Mouse (Mus musculus) midbrain, postnatal 0 days (tissue): ENCODE results near the gene G430095P16Rik. TPM values are rescaled to one million over a fixed set of nuclear protein-coding genes. Genes with fewer than 3 reads are reported as not detected.

Experiments used
- ATAC-seq: fragments of 200-750 bp; cut with Nextera tagmentation; 2 replicates; pipeline ENCODE4 v1.8.0; 2017; ENCODE audit warnings: moderate number of reproducible peaks, mild to moderate bottlenecking, moderate TSS enrichment, moderate library complexity; ENCODE audit not compliant: low FRiP score
- DNase-seq: peaks from one replicate; pipeline ENCODE4 v3.0.0-alpha.2; 2015; ENCODE audit warnings: low spot score
- H3K27ac ChIP-seq: fragments of 300-500 bp; sonication (generic); 2 replicates; pipeline ENCODE4 v1.5.1; 2014; ENCODE audit warnings: low read depth, mild to moderate bottlenecking, low read length, mixed read lengths
- H3K27me3 ChIP-seq: fragments of 300-500 bp; sonication (generic); 2 replicates; pipeline ENCODE4 v1.6.1; 2014; ENCODE audit warnings: low read length, control low read depth, mixed read lengths; ENCODE audit not compliant: insufficient read depth
- H3K36me3 ChIP-seq: fragments of 300-500 bp; sonication (generic); 2 replicates; pipeline ENCODE4 v1.6.1; 2014; ENCODE audit warnings: low read length, control low read depth, mixed read lengths; ENCODE audit not compliant: insufficient read depth
- H3K4me1 ChIP-seq: fragments of 300-500 bp; sonication (generic); 2 replicates; pipeline ENCODE4 v1.6.1; 2014; ENCODE audit warnings: mild to moderate bottlenecking, control low read depth, antibody characterized with exemption, low read length, mixed read lengths; ENCODE audit not compliant: insufficient read depth
- H3K4me2 ChIP-seq: fragments of 300-500 bp; sonication (generic); 2 replicates; pipeline ENCODE4 v1.6.1; 2014; ENCODE audit warnings: low read depth, mild to moderate bottlenecking, low read length, mixed read lengths; ENCODE audit not compliant: poor library complexity, severe bottlenecking
- H3K4me3 ChIP-seq: fragments of 300-500 bp; sonication (generic); 2 replicates; pipeline ENCODE4 v1.5.1; 2014; ENCODE audit warnings: low read depth, mild to moderate bottlenecking, low read length, moderate library complexity
- H3K9ac ChIP-seq: fragments of 300-500 bp; sonication (generic); replicated peaks from 2 replicates; pipeline ENCODE4 v1.6.1; 2014; ENCODE audit warnings: mild to moderate bottlenecking, low read length, moderate library complexity, mixed read lengths; ENCODE audit not compliant: poor library complexity, severe bottlenecking
- H3K9me3 ChIP-seq: fragments of 300-500 bp; sonication (generic); 2 replicates; pipeline ENCODE4 v1.6.1; 2016; ENCODE audit warnings: low read length, control low read depth
- CTCF ChIP-seq: IDR thresholded peaks from 2 replicates; pipeline ENCODE4 v1.5.1; 2016; ENCODE audit warnings: antibody characterized with exemption, mild to moderate bottlenecking
- WGBS: fragments of 180-500 bp; shearing (Covaris S2); extraction: QIAGEN DNeasy Blood & Tissue Kit; methylation state at CpG from one replicate; pipeline ENCODE4 v1.1.7; 2014; 5-methylcytosine and 5-hydroxymethylcytosine counted together
- polyA plus RNA-seq: library from polyadenylated mRNA; unstranded; fragments of >200 nt; fragmentation: Nextera tagmentation; extraction: Ambion mirVana; gene quantifications from 2 replicates; pipeline ENCODE4 v1.2.1, GENCODE M21; 2015
- total RNA-seq: library from RNA; depleted of rRNA; stranded (reverse); fragments of >200 nt; gene quantifications from 2 replicates; pipeline ENCODE4 v1.2.3, GENCODE M21; 2014

G430095P16Rik gene
- total and polyA plus RNA-seq, 2 experiments from 2014 or later = 0.39 TPM; not detected in 1

DNA sequence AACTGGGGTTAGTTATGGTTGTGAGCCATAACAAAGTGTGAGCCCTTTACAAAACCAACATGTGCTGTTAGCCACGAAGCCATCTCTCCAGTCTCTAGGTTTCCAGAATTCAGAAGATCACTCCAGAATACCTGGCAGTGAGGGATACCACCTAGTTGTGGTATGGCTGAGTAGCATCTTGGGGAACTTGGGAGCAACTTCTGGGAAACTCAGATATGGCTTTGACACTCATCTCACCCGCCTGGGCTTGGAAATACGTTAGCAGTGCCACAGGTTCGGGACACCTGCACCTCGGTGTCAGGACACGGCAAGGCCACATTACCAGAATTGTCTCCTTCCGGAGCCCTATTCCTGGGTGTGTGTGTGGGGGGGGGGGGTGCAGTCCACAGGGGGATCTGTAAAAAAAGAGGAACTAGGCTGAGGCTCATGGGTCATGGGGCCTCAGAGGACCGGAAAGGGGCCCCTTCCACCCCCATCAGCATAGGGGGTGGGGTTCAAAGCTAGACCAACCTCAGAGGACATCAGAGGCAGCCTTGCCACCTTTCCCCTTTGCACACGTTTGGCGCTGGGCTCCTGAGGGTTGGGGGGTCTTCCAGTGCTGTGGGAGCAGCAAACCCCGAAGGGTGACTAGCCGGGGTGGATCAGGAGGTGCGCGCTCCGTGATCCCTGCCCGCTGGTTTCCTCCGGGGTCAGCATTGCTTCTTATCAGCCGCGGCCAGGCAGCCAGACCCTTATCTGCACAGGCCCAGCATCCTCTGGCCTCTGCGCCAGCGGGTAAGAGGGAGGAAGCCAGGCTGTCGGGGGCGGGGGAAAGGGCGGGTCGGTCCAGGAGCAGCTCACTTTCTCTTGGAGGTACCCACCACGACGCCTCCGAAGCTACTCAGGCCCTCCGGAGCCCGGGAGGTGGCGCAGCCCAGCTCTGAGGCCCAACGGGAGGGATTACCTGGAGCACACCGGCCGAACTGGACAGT lies 21.6 kb upstream of the G430095P16Rik start, which contains the start of gene Lyl1:
TSS of gene Lyl1 (plus strand) at position 517 of the 971 bp plus-strand sequence.
- peak within 1 kb of the TSS; percentile 38; the same call in 1 of the 2 replicates for H3K27ac ChIP-seq
- 0 out of 2 replicates have a peak, but pooled peaks have one; percentile 18 for TF ChIP-seq CTCF
- 0 out of 2 replicates have a peak within 1 kb of the TSS, but pooled peaks have one; percentile 13 for H3K9ac ChIP-seq
- ATAC-seq (no peak), DNase-seq (no peak)
- H3K4me3 ChIP-seq = peak within 1 kb of the TSS; percentile 13; the same call in 1 of the 2 replicates
- peaks cover 36% of the 10 kb centered on the region for H3K27me3 ChIP-seq
- H3K4me1 ChIP-seq = no peaks in the 10 kb centered on the region
- 17% methylated on average over 34 of the region's 34 CpGs for WGBS
- peaks cover 28% of the 10 kb centered on the region for H3K36me3 ChIP-seq
- no peaks in the 10 kb centered on the region for H3K9me3 ChIP-seq
- H3K4me2 ChIP-seq = no peak within 1 kb of the TSS

DNA sequence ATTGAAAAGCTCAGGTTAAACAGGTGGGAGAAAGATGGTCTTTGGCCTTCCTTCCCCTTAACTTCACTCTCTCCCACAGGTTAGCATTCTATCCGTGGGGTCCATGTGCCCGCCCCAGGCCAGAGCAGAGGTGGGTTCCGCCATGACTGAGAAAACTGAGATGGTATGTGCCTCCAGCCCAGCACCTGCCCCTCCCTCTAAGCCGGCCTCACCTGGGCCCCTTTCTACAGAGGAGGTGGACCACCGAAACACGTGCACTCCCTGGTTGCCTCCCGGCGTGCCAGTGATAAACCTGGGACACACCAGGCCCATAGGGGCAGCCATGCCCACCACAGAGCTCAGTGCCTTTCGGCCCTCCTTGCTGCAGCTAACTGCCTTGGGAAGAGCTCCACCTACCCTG lies 20.2 kb upstream of the G430095P16Rik start:
- no peaks in the 10 kb centered on the region for H3K4me1 ChIP-seq
- H3K9me3 ChIP-seq = no peaks in the 10 kb centered on the region
- H3K27me3 ChIP-seq = peaks cover 42% of the 10 kb centered on the region
- TF ChIP-seq CTCF = no peak
- peaks cover 17% of the 10 kb centered on the region for H3K36me3 ChIP-seq
- DNase-seq (no peak), ATAC-seq (no peak)
- WGBS = 73% methylated on average over 9 of the region's 9 CpGs
- no peak overlapping the region; the same call in 1 of the 2 replicates for H3K4me3 ChIP-seq
- H3K4me2 ChIP-seq = no peak overlapping the region
- no peak overlapping the region for H3K27ac ChIP-seq
- no peak overlapping the region for H3K9ac ChIP-seq

DNA sequence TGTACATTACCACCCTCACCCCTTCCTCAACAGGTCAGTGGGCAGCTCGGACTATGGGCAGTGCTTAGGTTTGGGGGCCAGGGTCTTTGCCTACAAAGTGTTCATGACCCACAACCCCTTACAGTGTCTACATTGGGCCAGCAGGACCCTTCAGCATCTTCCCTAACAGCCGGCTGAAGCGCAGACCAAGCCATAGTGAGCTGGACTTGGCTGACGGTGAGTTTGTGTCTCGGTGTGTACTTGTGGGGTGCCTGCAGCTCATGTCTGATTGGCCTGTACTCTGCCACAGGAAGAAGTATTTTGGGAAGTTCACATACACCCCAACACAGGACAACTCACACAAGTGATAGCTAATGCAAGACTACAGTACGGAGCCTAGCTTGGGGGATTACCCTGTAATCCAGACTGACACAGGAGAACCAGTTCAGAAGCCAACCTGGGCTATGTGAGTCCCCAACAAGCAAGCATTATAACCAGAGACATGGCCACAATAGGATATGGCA lies 19.8 kb upstream of the G430095P16Rik start:
- 88% methylated on average over 6 of the region's 6 CpGs for WGBS
- ATAC-seq (no peak), DNase-seq (no peak)
- Histone ChIP-seq H3K4me3 (no peak overlapping the region), H3K27ac (no peak overlapping the region), H3K27me3 (peaks cover 46% of the 10 kb centered on the region), H3K4me2 (no peak overlapping the region), H3K36me3 (peaks cover 16% of the 10 kb centered on the region), H3K9me3 (no peaks in the 10 kb centered on the region), H3K4me1 (no peaks in the 10 kb centered on the region), H3K9ac (no peak overlapping the region)
- TF ChIP-seq CTCF = no peak

DNA sequence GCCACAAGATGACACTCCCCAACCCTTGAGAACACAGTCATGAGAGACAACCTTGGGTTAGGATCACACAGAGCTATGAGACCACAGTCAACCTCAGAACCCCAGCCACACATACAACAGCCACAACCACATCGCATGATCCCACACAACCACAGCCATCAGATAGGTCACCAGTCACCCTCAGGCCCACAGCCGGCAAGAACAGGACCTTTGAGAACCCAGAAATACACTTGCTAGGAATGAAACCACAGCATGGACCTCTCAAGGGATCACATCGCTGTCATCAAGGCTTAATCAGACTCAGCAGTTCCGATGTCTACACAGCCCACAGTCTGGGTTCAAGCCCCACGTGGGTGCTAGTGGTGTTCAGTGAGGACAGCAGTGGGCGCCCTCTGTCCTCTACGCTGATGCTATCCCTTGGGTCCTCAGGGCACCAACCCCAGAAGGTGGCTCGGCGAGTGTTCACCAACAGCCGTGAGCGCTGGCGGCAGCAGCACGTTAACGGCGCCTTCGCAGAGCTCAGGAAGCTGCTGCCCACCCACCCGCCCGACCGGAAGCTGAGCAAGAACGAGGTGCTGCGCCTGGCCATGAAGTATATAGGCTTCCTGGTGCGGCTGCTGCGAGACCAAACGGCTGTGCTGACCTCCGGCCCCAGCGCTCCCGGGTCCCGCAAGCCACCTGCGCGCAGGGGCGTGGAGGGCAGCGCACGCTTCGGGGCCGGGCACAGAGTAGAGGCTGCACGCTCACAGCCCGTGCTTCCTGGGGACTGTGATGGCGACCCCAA lies 19.1 kb upstream of the G430095P16Rik start:
- DNase-seq (no peak), ATAC-seq (no peak)
- WGBS = 12% methylated on average over 38 of the region's 38 CpGs
- Histone ChIP-seq H3K9ac (no peak overlapping the region), H3K4me1 (no peaks in the 10 kb centered on the region), H3K27me3 (peaks cover 51% of the 10 kb centered on the region), H3K9me3 (no peaks in the 10 kb centered on the region), H3K27ac (0 out of 2 replicates have a peak overlapping the region, but pooled peaks have one; percentile 38), H3K4me2 (peak overlapping the region; percentile 22; the same call in 1 of the 2 replicates), H3K4me3 (no peak overlapping the region; the same call in 1 of the 2 replicates), H3K36me3 (peaks cover 13% of the 10 kb centered on the region; the same call in 1 of the 2 replicates)
- no peak for TF ChIP-seq CTCF

DNA sequence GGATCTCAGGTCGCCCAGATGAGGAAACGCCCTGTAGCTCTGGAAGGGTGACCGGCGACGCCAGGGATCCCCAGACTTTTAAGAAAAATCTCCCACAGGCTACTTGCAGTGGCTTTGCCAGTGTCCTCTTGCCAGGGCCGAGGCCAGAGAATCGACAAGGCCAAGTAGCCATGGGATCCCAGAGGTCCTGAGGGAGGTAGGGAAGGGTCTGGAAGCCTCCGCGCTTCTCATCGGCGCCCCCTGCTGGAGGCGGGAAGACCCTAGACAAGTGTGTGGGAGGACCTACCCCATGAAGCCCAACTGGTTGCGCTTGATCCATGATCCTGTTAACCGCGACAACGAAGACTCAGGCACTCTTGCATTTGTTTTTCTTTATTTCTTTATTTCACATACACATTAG lies 18.5 kb upstream of the G430095P16Rik start:
- Histone ChIP-seq H3K9ac (no peak overlapping the region), H3K27me3 (peaks cover 53% of the 10 kb centered on the region)
- ATAC-seq = no peak

More for the DNA sequence above, 18.5 kb upstream of the G430095P16Rik start:
- TF ChIP-seq CTCF = peak; percentile 77
- no peaks in the 10 kb centered on the region for H3K9me3 ChIP-seq
- H3K36me3 ChIP-seq = peaks cover 6% of the 10 kb centered on the region; the same call in 1 of the 2 replicates
- H3K4me2 ChIP-seq = peak overlapping the region; percentile 39; the same call in 1 of the 2 replicates
- H3K4me1 ChIP-seq = no peaks in the 10 kb centered on the region
- H3K27ac ChIP-seq = 0 out of 2 replicates have a peak overlapping the region, but pooled peaks have one; percentile 38
- DNase-seq = peak; percentile 83
- WGBS = 5% methylated on average over 16 of the region's 16 CpGs
- H3K4me3 ChIP-seq = no peak overlapping the region; the same call in 1 of the 2 replicates
